Mouse (Mus musculus) heart, embryonic 14.5 days (tissue): ENCODE results near the gene Zfp213. TPM values are rescaled to one million over a fixed set of nuclear protein-coding genes. Genes with fewer than 3 reads are reported as not detected.

Experiments
- ATAC-seq: fragments of 200-750 bp; cut with Nextera tagmentation; 2 replicates; pipeline ENCODE4 v1.8.0; 2017; ENCODE audit warnings: low read depth, moderate TSS enrichment; ENCODE audit not compliant: insufficient number of reproducible peaks, insufficient read depth, low FRiP score
- H3K27ac ChIP-seq, 2 experiments: fragments of 200-500 bp in 1 of 2; fragments of 300-500 bp in 1 of 2; sonication (generic) in 1 of 2; replicated peaks in 1 of 2; 2 replicates each; pipeline ENCODE4 v1.5.1; 2012 to 2014; ENCODE audit warnings: low read depth in 2 of 2, low read length in 2 of 2, control low read depth in 1 of 2, mild to moderate bottlenecking in 1 of 2, mixed read lengths in 1 of 2; ENCODE audit not compliant: control insufficient read depth in 1 of 2, insufficient read depth in 1 of 2
- H3K27me3 ChIP-seq: fragments of 300-500 bp; sonication (generic); 2 replicates; pipeline ENCODE4 v1.6.1; 2014; ENCODE audit warnings: mild to moderate bottlenecking, low read length, control low read depth; ENCODE audit not compliant: control insufficient read depth, insufficient read depth
- H3K36me3 ChIP-seq: fragments of 300-500 bp; sonication (generic); 2 replicates; pipeline ENCODE4 v1.6.1; 2014; ENCODE audit warnings: mild to moderate bottlenecking, control low read depth, low read length, mixed read lengths; ENCODE audit not compliant: control insufficient read depth, insufficient read depth
- H3K4me1 ChIP-seq, 2 experiments: fragments of 200-500 bp in 1 of 2; fragments of 300-500 bp in 1 of 2; sonication (generic) in 1 of 2; 2 replicates each; pipeline ENCODE4 v1.6.1; 2012 to 2014; ENCODE audit warnings: low read length in 2 of 2, control low read depth in 1 of 2, mixed read lengths in 1 of 2; ENCODE audit not compliant: control insufficient read depth in 2 of 2, insufficient read depth in 2 of 2
- H3K4me2 ChIP-seq: fragments of 300-500 bp; sonication (generic); 2 replicates; pipeline ENCODE4 v1.6.1; 2014; ENCODE audit warnings: mild to moderate bottlenecking, low read length
- H3K4me3 ChIP-seq, 2 experiments: fragments of 200-500 bp in 1 of 2; fragments of 300-500 bp in 1 of 2; sonication (generic) in 1 of 2; 2 replicates each; pipeline ENCODE4 v1.5.1; 2012 to 2014; ENCODE audit warnings: low read length in 2 of 2, mild to moderate bottlenecking in 2 of 2, control low read depth in 1 of 2, low read depth in 1 of 2, moderate library complexity in 1 of 2; ENCODE audit not compliant: control insufficient read depth in 1 of 2, insufficient read depth in 1 of 2
- H3K9ac ChIP-seq: fragments of 300-500 bp; sonication (generic); 2 replicates; pipeline ENCODE4 v1.6.1; 2014; ENCODE audit warnings: mild to moderate bottlenecking, low read length
- H3K9me3 ChIP-seq: fragments of 300-500 bp; sonication (generic); 2 replicates; pipeline ENCODE4 v1.6.1; 2016; ENCODE audit warnings: low read length, control low read depth; ENCODE audit not compliant: control insufficient read depth
- WGBS: fragments of 180-500 bp; shearing (Covaris S2); extraction: QIAGEN DNeasy Blood & Tissue Kit; methylation state at CpG from one replicate; pipeline ENCODE4 v1.1.7; 2014; 5-methylcytosine and 5-hydroxymethylcytosine counted together
- polyA plus RNA-seq: library from polyadenylated mRNA; unstranded; fragments of >200 nt; fragmentation: Nextera tagmentation; extraction: Ambion mirVana; gene quantifications from 2 replicates; pipeline ENCODE4 v1.2.1, GENCODE M21; 2014

The Zfp213 gene
- polyA plus RNA-seq, 1 experiment from 2014 or later: 13.8 TPM

- peak overlapping the region; percentile 71 for H3K9ac ChIP-seq
- no peaks in the 10 kb centered on the region for H3K27me3 ChIP-seq
- peak; percentile 95 for ATAC-seq
- 8% methylated on average over 34 of the region's 34 CpGs for WGBS
- H3K9me3 ChIP-seq: no peaks in the 10 kb centered on the region
- H3K36me3 ChIP-seq: no peaks in the 10 kb centered on the region
- H3K4me3 ChIP-seq: peak overlapping the region; percentile 43 to 66
- peak overlapping the region; percentile 89 for H3K4me2 ChIP-seq
- H3K27ac ChIP-seq: peak overlapping the region; percentile 48 to 79
- peaks cover 0 to 3% of the 10 kb centered on the region in 2 experiments; a peak in 1 of 4 replicates for H3K4me1 ChIP-seq
Observed at GRCm38 (mm10) chr17:23592208-23592925, 28.3 kb upstream of the Zfp213 start.

GRCm38 (mm10) chr17:23587253-23587652 is 23.2 kb upstream of the Zfp213 start:
- no peak overlapping the region for H3K4me2 ChIP-seq

DNA sequence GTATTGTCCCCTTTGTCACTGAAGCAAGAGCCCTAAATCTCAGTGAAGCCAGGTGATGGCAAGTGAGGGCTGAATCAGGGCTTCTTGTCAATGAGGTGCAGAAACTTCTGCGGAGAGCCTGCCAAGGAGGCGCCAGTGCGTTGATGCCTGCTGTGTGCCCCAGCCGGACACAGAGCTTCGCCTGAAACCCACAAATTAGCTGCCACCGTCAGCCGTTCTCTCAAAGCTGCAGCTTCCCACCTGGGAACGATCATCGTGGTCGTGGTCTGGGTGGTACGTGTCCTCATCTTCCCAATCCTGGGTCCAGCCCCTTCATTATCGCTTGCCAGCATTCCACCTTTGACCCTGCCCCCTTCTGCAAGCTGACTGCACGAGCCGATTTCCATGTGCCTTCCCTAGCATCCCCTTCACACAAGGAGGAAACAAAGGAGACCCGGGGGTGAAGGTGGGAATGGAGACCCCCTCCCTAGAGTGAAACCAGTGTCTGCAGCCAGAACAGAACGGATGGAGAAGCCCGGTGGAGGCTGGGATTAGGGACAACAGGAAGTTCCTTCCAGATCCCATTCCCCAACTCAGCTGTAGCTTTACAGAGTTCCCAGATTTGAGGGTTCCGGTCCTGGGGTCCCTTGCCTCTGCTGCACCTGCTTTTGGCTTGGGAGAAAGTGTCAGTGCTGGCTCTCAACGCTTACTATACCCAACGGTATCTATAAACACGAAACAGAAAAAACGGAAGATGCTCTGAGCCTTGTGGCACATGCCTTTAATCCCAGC is 21.9 kb upstream of the Zfp213 start:
- Histone ChIP-seq H3K27me3 (no peaks in the 10 kb centered on the region), H3K36me3 (peaks cover 13% of the 10 kb centered on the region), H3K4me2 (peak overlapping the region; percentile 85), H3K9me3 (no peaks in the 10 kb centered on the region), H3K9ac (peak overlapping the region; percentile 82), H3K4me1 (peaks cover 3 to 13% of the 10 kb centered on the region in 2 experiments; a peak in 3 of 4 replicates), H3K4me3 (peak overlapping the region; percentile 72 to 82), H3K27ac (no peak overlapping the region)
- ATAC-seq: peak; percentile 53
- 1% methylated on average over 22 of the region's 22 CpGs for WGBS

More at GRCm38 (mm10) chr17:23587253-23587652, 23.2 kb upstream of the Zfp213 start:
- Histone ChIP-seq H3K36me3 (0 out of 2 replicates have a peak, but pooled peaks cover 5% of the 10 kb centered on the region), H3K9me3 (no peaks in the 10 kb centered on the region), H3K4me3 (no peak overlapping the region), H3K27ac (no peak overlapping the region), H3K27me3 (no peaks in the 10 kb centered on the region), H3K9ac (no peak overlapping the region), H3K4me1 (peaks cover 3 to 15% of the 10 kb centered on the region in 2 experiments; a peak in 3 of 4 replicates)
- no peak for ATAC-seq
- whole genome bisulfite sequencing: 28% methylated on average over 2 of the region's 2 CpGs

DNA sequence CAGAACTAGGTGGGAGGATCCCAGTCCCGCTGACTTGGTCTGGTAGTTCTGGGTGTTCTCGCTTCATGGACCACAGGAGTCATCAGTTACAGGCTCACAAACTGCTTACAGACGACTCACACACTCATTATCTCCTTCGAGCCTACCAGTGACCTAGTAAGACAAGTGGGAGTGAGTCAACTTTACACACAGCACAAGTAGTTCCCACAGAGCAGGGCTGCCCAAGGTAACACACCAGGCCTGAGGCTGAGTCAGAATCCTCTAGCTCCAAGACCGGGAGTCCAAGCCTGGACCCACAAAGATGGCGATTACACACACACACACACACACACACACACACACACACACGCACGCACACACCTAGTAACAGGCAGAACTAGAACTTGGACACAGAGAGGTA is 20.7 kb upstream of the Zfp213 start:
- 79% methylated on average over 8 of the region's 8 CpGs for WGBS
- no peaks in the 10 kb centered on the region for H3K27me3 ChIP-seq
- no peaks in the 10 kb centered on the region for H3K9me3 ChIP-seq
- no peak for ATAC-seq
- no peak overlapping the region for H3K27ac ChIP-seq
- H3K4me2 ChIP-seq: peak overlapping the region; percentile 85
- no peak overlapping the region; a peak in 1 of 4 replicates for H3K4me3 ChIP-seq
- peaks cover 24% of the 10 kb centered on the region for H3K36me3 ChIP-seq
- no peak overlapping the region; the same call in 1 of the 2 replicates for H3K9ac ChIP-seq
- peaks cover 3 to 13% of the 10 kb centered on the region in 2 experiments; a peak in 3 of 4 replicates for H3K4me1 ChIP-seq

DNA sequence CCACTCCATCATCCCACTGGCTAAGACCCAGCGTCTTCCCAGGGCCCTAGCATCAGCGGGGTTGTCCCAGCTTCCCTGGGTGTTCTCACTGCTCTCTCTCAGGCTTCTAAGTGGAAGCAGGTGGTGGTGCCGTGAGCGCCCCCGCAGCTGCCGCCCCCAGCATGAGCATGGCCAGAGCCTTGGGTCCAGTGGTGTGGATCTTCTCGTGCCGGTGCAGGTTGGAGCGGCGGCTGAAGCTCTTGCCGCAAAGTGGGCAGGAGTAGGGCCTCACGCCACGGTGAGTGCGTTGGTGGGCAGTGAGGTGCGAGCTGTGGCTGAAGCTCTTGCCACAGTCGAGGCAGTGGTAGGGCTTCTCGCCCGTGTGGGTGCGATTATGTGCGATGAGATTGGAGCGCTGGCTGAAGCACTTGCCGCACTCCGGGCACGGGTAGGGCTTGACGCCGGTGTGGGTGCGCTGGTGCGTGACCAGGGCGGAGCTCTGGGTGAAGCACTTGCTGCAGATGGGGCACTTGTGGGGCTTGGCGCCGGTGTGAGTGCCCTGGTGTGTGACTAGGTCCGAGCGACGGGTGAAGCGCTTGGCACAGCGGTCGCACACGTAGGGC is 12.0 kb upstream of the Zfp213 start:
- no peak for ATAC-seq
- H3K4me3 ChIP-seq: no peak overlapping the region
- WGBS: 93% methylated on average over 38 of the region's 38 CpGs

GRCm38 (mm10) chr17:23574130-23574529 is 10.1 kb upstream of the Zfp213 start:
- Histone ChIP-seq H3K9ac (no peak overlapping the region), H3K27me3 (no peaks in the 10 kb centered on the region), H3K4me1 (no peaks in the 10 kb centered on the region), H3K27ac (no peak overlapping the region), H3K9me3 (0 out of 2 replicates have a peak, but pooled peaks cover 13% of the 10 kb centered on the region), H3K4me2 (no peak overlapping the region), H3K4me3 (no peak overlapping the region), H3K36me3 (peaks cover 51% of the 10 kb centered on the region)
- WGBS: 83% methylated on average over 8 of the region's 8 CpGs
- ATAC-seq: no peak

More for the DNA sequence above, 12.0 kb upstream of the Zfp213 start:
- Histone ChIP-seq H3K9ac (no peak overlapping the region), H3K27me3 (no peaks in the 10 kb centered on the region), H3K27ac (no peak overlapping the region), H3K4me2 (no peak overlapping the region), H3K4me1 (no peaks in the 10 kb centered on the region), H3K36me3 (peaks cover 71% of the 10 kb centered on the region), H3K9me3 (0 out of 2 replicates have a peak, but pooled peaks cover 13% of the 10 kb centered on the region)

DNA sequence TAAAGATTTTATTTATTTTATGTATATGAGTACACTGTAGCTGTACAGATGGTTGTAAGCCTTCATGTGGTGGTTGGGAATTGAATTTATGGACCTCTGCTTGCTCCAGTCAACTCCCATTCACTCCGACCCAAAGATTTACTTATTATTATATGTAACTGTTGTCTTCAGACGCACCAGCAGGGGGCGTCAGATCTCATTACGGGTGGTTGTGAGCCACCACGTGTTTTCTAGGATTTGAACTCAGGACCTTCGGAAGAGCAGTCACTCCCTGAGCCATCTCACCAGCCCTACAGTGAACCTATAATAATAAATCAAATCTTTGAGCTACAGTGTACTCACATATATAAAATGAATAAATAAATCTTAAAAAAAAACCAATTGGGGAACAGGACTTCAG is 8.0 kb upstream of the Zfp213 start:
- H3K27me3 ChIP-seq: no peaks in the 10 kb centered on the region
- no peak overlapping the region for H3K4me3 ChIP-seq
- no peak overlapping the region for H3K27ac ChIP-seq
- H3K4me1 ChIP-seq: no peaks in the 10 kb centered on the region
- H3K9me3 ChIP-seq: 0 out of 2 replicates have a peak, but pooled peaks cover 13% of the 10 kb centered on the region
- H3K4me2 ChIP-seq: no peak overlapping the region
- peaks cover 34% of the 10 kb centered on the region for H3K36me3 ChIP-seq
- no peak for ATAC-seq
- 78% methylated on average over 6 of the region's 6 CpGs for WGBS
- no peak overlapping the region for H3K9ac ChIP-seq
